Mouse (Mus musculus) midbrain, embryonic 11.5 days (tissue): Measurements from ENCODE around the gene Abcg1. TPM values are rescaled to one million over a fixed set of nuclear protein-coding genes. Genes with fewer than 3 reads are reported as not detected.
A peak's percentile ranks its signal among the peaks of the same experiment; 100 is the strongest.

ENCODE experiments used
- ATAC-seq: fragments of 200-750 bp; cut with Nextera tagmentation; 2 replicates; pipeline ENCODE4 v1.8.0; 2017; ENCODE audit warnings: moderate TSS enrichment, moderate library complexity; ENCODE audit not compliant: low FRiP score
- DNase-seq: peaks from one replicate; pipeline ENCODE4 v3.0.0; 2015; ENCODE audit warnings: low spot score; ENCODE audit errors: missing footprints
- H3K27ac ChIP-seq: fragments of 300-500 bp; sonication (generic); 2 replicates; pipeline ENCODE4 v1.5.1; 2014; ENCODE audit warnings: low read depth, low read length
- H3K27me3 ChIP-seq: fragments of 300-500 bp; sonication (generic); 2 replicates; pipeline ENCODE4 v1.6.1; 2014; ENCODE audit warnings: mild to moderate bottlenecking, low read length, moderate library complexity, mixed read lengths; ENCODE audit not compliant: control insufficient read depth, insufficient read depth
- H3K36me3 ChIP-seq: fragments of 300-500 bp; sonication (generic); 2 replicates; pipeline ENCODE4 v1.6.1; 2014; ENCODE audit warnings: mild to moderate bottlenecking, low read length, moderate library complexity, mixed read lengths; ENCODE audit not compliant: control insufficient read depth, insufficient read depth
- H3K4me1 ChIP-seq: fragments of 300-500 bp; sonication (generic); 2 replicates; pipeline ENCODE4 v1.6.1; 2014; ENCODE audit warnings: low read length; ENCODE audit not compliant: control insufficient read depth, insufficient read depth
- H3K4me2 ChIP-seq: fragments of 300-500 bp; sonication (generic); 2 replicates; pipeline ENCODE4 v1.6.1; 2014; ENCODE audit warnings: mild to moderate bottlenecking, moderate library complexity
- H3K4me3 ChIP-seq: fragments of 300-500 bp; sonication (generic); 2 replicates; pipeline ENCODE4 v1.5.1; 2014; ENCODE audit warnings: low read depth, low read length
- H3K9ac ChIP-seq: fragments of 300-500 bp; sonication (generic); 2 replicates; pipeline ENCODE4 v1.6.1; 2014; ENCODE audit warnings: low read length
- H3K9me3 ChIP-seq: fragments of 300-500 bp; sonication (generic); 2 replicates; pipeline ENCODE4 v1.6.1; 2016; ENCODE audit warnings: low read length; ENCODE audit not compliant: control insufficient read depth
- WGBS: fragments of 180-500 bp; shearing (Covaris S2); extraction: QIAGEN DNeasy Blood & Tissue Kit; methylation state at CpG from one replicate; pipeline ENCODE4 v1.1.7; 2014; 5-methylcytosine and 5-hydroxymethylcytosine counted together
- polyA plus RNA-seq: library from polyadenylated mRNA; unstranded; fragments of >200 nt; fragmentation: Nextera tagmentation; extraction: Ambion mirVana; gene quantifications from 2 replicates; pipeline ENCODE4 v1.2.1, GENCODE M21; 2014

Gene Abcg1
- polyA plus RNA-seq, 1 experiment from 2014 or later: 10.4 TPM

GRCm38 (mm10) chr17:31103007-31103570, 45.6 kb downstream of the Abcg1 start:
- 92% methylated on average over 8 of the region's 8 CpGs for WGBS
- DNase-seq (peak; percentile 66), ATAC-seq (no peak)
- Histone ChIP-seq H3K9me3 (no peaks in the 10 kb centered on the region), H3K4me1 (no peaks in the 10 kb centered on the region), H3K4me3 (no peak overlapping the region), H3K9ac (no peak overlapping the region), H3K27me3 (no peaks in the 10 kb centered on the region), H3K36me3 (no peaks in the 10 kb centered on the region), H3K27ac (no peak overlapping the region), H3K4me2 (no peak overlapping the region)

DNA sequence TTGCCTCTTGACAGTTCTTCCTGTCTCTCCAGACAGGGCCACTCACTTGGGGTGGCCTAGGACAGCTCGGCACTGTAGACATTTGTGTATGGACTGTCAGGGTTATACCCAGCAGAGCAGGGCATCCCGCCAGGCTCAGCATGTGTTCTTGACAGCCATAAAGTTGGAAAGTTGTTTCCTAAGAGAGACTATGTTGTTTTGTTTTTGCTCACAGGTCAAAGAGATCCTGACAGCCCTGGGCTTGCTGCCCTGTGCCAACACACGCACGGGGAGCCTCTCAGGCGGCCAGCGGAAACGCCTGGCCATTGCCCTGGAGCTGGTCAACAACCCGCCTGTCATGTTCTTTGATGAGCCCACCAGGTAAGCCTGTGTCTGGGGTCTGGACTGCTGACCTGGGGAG, 46.3 kb downstream of the Abcg1 start:
- no peaks in the 10 kb centered on the region for H3K27me3 ChIP-seq
- WGBS: 85% methylated on average over 8 of the region's 8 CpGs
- H3K27ac ChIP-seq: no peak overlapping the region
- H3K36me3 ChIP-seq: no peaks in the 10 kb centered on the region
- no peak overlapping the region for H3K4me2 ChIP-seq
- no peak overlapping the region for H3K4me3 ChIP-seq
- ATAC-seq: no peak
- no peaks in the 10 kb centered on the region for H3K4me1 ChIP-seq
- no peak for DNase-seq
- H3K9me3 ChIP-seq: no peaks in the 10 kb centered on the region
- H3K9ac ChIP-seq: no peak overlapping the region

- DNase-seq (no peak), ATAC-seq (no peak)
- WGBS: 91% methylated on average over 15 of the region's 15 CpGs
- Histone ChIP-seq H3K4me2 (no peak overlapping the region), H3K27ac (no peak overlapping the region), H3K36me3 (no peaks in the 10 kb centered on the region), H3K9ac (no peak overlapping the region), H3K4me3 (no peak overlapping the region), H3K4me1 (peaks cover 7% of the 10 kb centered on the region), H3K27me3 (no peaks in the 10 kb centered on the region), H3K9me3 (no peaks in the 10 kb centered on the region)
Measured at GRCm38 (mm10) chr17:31108388-31108787, 50.9 kb downstream of the Abcg1 start.

DNA sequence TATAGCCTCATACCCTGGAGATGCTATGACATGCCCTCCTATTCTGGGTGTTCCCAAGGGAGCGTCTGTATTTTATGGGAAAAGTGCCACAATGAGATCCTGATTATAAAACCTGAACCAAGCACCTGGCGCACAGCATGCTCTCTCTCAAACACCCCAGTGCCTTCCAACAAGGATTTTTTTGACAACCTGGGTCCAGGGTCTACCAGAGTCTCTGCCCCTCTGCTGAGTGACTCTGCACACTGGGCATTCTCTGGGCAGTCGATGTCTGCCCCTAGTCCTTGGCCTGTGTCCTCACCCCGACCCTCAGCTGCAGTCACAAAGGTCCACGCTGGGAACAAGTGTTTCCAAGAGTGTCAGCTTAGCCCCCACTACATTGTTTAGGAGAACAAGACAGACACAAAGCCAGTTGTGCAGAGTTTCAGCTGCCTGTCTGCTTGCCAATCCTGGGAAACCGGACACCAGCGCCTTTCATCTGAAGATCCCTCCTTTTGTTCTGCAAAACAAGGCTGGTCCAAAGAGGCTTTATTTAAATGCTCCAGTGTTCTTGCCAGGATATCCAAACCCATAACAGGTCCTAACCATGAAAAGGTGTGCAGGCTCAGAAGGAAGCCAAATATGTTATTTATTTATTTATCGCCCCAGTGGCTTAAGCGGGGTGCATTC, 55.8 kb downstream of the Abcg1 start:
- Histone ChIP-seq H3K4me2 (peak overlapping the region; percentile 2), H3K4me3 (no peak overlapping the region), H3K27ac (peak overlapping the region; percentile 62), H3K27me3 (no peaks in the 10 kb centered on the region), H3K36me3 (no peaks in the 10 kb centered on the region), H3K9me3 (no peaks in the 10 kb centered on the region), H3K4me1 (peaks cover 14% of the 10 kb centered on the region), H3K9ac (peak overlapping the region; percentile 39; the same call in 1 of the 2 replicates)
- 24% methylated on average over 9 of the region's 9 CpGs for WGBS
- DNase-seq (peak; percentile 91), ATAC-seq (peak; percentile 69)

DNA sequence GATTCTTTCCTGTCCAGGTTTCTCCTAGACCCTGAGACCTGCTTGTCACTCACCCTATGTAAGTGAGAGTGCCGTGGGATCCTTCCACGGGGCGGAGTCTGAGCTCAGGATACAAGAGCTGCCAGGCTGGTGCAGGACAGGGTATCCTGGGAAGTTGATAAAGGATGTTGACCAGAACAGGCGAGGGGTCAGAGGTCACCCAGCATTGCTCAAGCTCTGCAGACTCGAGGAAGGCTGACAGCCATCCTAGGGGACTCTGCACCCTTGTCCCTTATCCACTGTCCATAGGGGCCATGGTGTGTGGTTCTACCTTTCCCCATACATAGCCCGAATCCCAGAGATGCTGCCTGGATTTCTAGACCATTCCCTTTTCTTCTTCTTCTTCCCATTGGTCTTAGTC, 58.6 kb downstream of the Abcg1 start:
- 64% methylated on average over 6 of the region's 6 CpGs for WGBS
- no peak overlapping the region for H3K9ac ChIP-seq
- DNase-seq (no peak), ATAC-seq (no peak)
- no peaks in the 10 kb centered on the region for H3K27me3 ChIP-seq
- no peaks in the 10 kb centered on the region for H3K36me3 ChIP-seq
- no peak overlapping the region for H3K4me2 ChIP-seq
- H3K9me3 ChIP-seq: no peaks in the 10 kb centered on the region
- H3K27ac ChIP-seq: no peak overlapping the region
- peaks cover 14% of the 10 kb centered on the region for H3K4me1 ChIP-seq
- no peak overlapping the region for H3K4me3 ChIP-seq

DNA sequence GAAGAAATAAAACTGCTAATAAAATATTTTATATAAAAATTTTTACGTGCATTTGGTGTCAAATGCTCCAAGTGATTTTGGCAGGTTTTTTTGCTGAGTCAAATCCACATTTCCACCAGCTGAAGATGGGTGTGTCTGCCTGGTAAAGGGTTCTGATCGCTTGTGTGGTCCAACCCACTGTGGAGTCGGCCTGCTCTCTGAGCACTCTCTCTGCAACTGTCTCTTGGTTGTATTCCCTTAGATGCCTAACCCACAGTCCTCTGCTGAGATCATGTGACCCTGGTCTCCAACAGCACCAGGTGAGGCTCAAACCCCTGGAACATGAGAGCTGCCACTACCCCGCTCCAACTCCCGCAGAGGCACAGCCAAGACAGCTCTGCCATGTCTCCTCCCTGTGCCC, 60.5 kb downstream of the Abcg1 start:
- 91% methylated on average over 5 of the region's 5 CpGs for WGBS
- no peak for ATAC-seq
- Histone ChIP-seq H3K4me2 (no peak overlapping the region), H3K27me3 (no peaks in the 10 kb centered on the region), H3K36me3 (no peaks in the 10 kb centered on the region), H3K4me1 (peaks cover 11% of the 10 kb centered on the region), H3K9ac (no peak overlapping the region), H3K4me3 (no peak overlapping the region), H3K9me3 (no peaks in the 10 kb centered on the region), H3K27ac (no peak overlapping the region)
- DNase-seq: no peak

GRCm38 (mm10) chr17:31119429-31119828, 62.0 kb downstream of the Abcg1 start:
- Histone ChIP-seq H3K36me3 (no peaks in the 10 kb centered on the region), H3K4me2 (no peak overlapping the region), H3K27ac (no peak overlapping the region), H3K9ac (no peak overlapping the region), H3K4me1 (no peaks in the 10 kb centered on the region; the same call in 1 of the 2 replicates), H3K4me3 (no peak overlapping the region), H3K9me3 (no peaks in the 10 kb centered on the region), H3K27me3 (no peaks in the 10 kb centered on the region)
- DNase-seq (peak; percentile 97), ATAC-seq (peak; percentile 67)
- WGBS: 3% methylated on average over 7 of the region's 7 CpGs

GRCm38 (mm10) chr17:31121975-31122374, 64.5 kb downstream of the Abcg1 start:
- ATAC-seq: no peak
- no peaks in the 10 kb centered on the region for H3K27me3 ChIP-seq
- H3K4me3 ChIP-seq: no peak overlapping the region
- 23% methylated on average over 8 of the region's 8 CpGs for WGBS
- no peak overlapping the region for H3K27ac ChIP-seq
- peak; percentile 95 for DNase-seq
- H3K36me3 ChIP-seq: no peaks in the 10 kb centered on the region
- no peak overlapping the region for H3K9ac ChIP-seq
- H3K4me2 ChIP-seq: no peak overlapping the region
- no peaks in the 10 kb centered on the region for H3K9me3 ChIP-seq
- H3K4me1 ChIP-seq: no peaks in the 10 kb centered on the region; the same call in 1 of the 2 replicates

DNA sequence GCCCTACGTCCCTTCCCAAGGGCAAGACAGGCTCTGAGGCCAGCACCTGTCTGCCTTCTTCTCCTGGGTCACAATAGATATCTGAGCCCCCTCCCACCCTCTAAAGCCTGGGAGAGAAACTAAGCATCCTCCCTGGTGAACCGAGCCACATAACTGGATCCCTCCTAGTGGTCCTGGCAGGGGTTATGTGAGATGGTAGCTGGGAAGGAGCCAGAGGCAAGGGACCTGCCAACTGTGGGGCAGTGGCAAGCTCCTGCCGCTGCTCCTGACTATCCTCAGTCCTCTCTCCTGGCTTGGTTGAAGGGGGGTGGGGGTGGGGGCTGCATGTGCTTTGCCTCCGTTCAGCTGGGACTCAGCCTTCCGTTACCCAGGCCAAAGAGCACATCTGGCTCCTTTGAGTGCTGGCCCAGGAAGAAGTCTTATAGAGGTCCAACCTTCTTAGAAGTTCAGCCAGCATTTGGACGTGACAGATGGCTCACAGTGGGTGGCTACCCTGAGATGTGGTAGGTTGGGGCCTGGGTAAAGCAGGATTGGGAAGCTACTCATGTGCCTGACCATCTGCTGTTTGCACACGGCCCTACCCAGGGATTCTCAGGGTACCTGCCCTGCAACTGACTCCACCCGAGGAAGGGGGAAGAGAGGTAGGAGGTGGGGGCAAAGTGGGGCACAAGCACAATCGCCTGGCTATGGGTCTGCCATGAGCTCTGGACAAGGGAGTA, 68.2 kb downstream of the Abcg1 start:
- no peak overlapping the region; the same call in 1 of the 2 replicates for H3K27ac ChIP-seq
- no peaks in the 10 kb centered on the region; the same call in 1 of the 2 replicates for H3K36me3 ChIP-seq
- no peak overlapping the region for H3K4me3 ChIP-seq
- ATAC-seq: peak; percentile 68
- H3K9me3 ChIP-seq: no peaks in the 10 kb centered on the region
- 47% methylated on average over 9 of the region's 9 CpGs for WGBS
- no peak overlapping the region for H3K9ac ChIP-seq
- H3K27me3 ChIP-seq: no peaks in the 10 kb centered on the region
- peaks cover 5% of the 10 kb centered on the region; the same call in 1 of the 2 replicates for H3K4me1 ChIP-seq
- no peak overlapping the region for H3K4me2 ChIP-seq
- no peak for DNase-seq
